Mouse (Mus musculus) retina, adult 2 months (tissue): ENCODE results near the gene Ttll11.

Experiments used
- DNase-seq: peaks from one replicate; pipeline ENCODE4 v3.0.0-alpha.2; 2012; ENCODE audit warnings: low read depth, low spot score

Ttll11 gene

DNA sequence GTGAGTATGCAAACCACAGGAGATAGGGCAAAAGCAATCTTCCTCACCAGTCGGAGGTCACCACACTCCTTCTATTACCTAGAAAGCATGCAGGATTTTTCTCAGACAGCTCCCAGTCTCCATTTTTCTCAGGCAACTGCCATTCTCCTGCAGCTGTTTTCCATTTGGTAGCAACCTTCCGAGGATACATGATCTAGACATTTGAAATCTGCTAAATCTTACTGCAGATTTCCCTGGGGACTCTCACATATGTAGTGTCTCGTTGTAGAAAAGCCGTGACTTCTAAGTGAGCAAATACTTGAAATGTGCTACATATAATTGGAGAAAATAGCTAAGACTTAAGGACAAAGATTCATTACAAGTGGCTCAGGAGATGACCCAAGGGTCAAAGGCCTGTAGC is 151.8 kb downstream of the Ttll11 start:
- DNase-seq, result no peak

DNA sequence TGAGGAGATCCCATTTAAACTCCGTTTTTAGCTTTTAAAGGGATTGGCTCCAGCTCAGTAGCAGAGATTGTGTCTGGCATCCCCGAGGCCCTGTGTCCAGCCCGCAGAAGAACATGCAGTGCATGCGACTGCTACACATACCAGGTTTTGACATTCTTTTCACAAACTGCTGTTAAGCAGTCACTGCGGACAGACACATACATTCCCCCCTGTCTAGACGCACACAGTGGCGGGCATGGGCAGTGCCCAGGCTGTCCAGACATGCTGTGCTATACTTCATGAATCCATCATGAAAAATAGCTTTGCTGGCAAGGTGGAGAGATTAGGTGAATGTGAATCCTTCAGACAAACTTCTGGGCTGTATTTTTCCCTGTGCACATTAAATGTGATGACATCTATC is 154.6 kb downstream of the Ttll11 start:
- no peak for DNase-seq

DNA sequence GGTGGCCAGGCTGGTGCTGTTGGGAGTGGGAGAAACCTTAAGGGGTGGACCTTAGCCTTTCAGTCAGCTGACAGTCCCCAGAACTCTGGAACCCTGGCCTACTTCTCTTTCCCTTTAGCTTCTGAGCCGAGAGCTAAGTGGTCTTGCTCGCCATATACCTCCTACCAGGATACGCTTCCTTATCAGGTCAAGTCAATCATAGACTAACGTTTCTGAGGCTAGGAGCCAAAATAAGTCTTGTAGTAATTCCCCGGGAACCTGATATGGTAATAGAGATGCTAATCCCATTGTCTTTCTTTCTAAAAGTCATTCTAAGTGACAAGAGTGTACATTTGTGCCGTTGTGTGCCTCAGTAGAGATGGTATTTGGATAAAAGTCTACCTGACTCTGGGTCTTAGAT is 156.1 kb downstream of the Ttll11 start:
- no peak for DNase-seq

GRCm38 (mm10) chr2:35818883-35819282 is 160.8 kb downstream of the Ttll11 start:
- DNase-seq, result no peak

DNA sequence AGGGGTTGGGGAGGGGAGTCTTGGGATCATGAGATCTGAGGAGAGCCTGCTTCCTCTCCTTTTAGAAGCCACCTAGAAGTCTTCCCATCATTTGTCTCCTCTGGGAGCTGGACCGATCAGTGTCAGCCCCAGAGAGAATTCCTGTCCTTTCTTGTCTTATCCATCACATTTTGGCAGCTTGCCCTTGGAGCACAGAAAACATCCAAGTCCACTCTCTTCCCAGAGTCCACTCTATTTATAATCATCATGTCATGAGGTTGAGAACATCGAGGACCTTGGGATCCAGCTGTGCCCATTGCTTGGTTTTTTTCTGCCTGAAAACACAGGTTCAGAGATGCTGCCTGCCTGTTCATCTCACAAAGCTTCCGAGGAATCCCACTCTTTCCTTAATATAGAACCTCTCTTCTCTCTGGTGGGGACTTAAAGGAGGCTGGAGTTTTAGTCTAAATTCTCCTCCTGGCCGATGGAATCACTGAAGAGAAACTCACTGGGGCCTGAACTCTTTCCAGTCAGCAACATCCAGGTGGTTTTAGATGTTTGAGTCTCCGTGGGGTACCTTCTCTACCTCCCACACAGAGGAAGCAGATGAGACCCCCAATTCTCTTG is 163.6 kb downstream of the Ttll11 start:
- DNase-seq, result no peak

GRCm38 (mm10) chr2:35812561-35812933 is 167.2 kb downstream of the Ttll11 start:
- DNase-seq, result no peak

DNA sequence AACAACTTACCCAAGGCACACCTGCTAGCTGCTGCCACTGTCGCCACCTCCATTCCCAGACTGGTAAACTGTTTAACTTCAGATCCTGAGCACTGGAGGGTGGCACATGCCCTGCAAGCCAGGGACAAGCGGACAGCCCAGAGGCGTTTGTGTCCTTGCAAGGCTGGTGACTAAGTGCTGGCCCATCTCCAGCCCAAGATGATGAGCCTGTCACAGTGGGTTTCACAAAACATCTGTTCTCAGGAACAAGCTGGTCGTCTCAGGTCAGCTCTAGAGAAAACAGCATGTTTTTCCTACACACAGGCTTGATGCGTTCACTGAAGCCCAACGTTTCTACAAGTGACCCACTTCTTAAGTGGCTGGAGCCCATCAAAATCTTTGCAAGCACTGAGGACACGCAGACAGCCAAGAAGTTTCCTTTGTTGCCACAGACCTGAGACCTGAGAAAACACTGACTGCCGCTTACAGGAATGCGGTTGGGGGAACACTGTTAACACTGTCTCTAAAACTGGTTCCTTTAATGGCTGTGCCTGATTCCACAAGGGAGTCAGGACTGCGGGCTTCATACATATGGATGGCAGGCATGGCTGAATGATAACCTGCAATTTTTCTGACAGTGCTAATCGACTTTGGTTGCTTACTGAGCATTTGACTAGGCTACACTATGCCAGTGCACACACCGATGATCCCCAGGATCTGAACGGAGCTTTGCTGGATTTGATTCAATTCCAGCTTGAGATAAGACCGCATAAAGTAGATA is 167.7 kb downstream of the Ttll11 start:
- DNase-seq, result no peak

- DNase-seq, result no peak
Observed at GRCm38 (mm10) chr2:35810027-35810426, 169.7 kb downstream of the Ttll11 start.

- no peak for DNase-seq
Observed at GRCm38 (mm10) chr2:35809141-35809540, 170.6 kb downstream of the Ttll11 start.

- no peak for DNase-seq
Observed at GRCm38 (mm10) chr2:35805881-35806280, 173.8 kb downstream of the Ttll11 start.

DNA sequence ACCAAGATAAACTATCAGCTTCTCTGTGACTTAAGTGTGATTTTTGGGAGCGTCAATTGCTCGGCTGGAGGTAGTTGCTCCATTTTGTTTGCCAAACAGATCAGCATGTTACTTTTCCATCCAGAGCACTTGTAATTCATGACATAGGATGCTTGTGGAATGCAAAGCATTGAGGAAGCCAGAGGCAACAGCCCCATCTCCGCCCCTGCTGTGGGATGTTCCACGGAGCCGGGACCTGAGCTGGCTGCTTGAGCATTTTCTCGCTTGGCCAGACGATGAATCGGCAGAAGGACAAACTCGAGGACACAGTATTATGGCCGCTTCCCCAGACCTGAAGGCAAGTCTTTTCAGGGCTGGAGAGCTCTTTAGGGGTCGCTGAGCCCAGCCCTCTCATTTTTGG is 176.6 kb downstream of the Ttll11 start:
- no peak for DNase-seq

GRCm38 (mm10) chr2:35801759-35802158 is 178.0 kb downstream of the Ttll11 start:
- DNase-seq, result no peak

DNA sequence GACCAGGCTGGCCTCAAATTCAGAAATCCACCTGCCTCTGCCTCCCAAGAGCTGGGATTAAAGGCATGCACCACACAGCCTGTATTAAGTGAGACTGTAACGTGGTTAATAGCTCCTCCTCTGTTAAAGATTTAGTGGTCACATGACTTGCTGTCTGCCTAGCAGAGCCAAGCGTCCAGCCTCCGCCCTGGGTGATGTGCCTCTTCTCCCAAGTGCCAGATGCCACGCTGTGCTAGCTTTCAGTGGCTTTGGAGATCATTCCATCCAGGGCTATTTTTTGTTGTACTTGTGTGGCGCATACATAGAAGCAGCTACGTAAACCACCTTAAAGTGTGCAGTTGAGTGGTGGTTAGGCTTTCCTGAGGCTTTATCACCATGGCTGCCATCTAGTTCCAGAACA is 180.6 kb downstream of the Ttll11 start:
- DNase-seq, result no peak

- no peak for DNase-seq
Observed at GRCm38 (mm10) chr2:35797998-35798397, 181.7 kb downstream of the Ttll11 start.

GRCm38 (mm10) chr2:35789362-35790326 is 190.1 kb downstream of the Ttll11 start:
- no peak for DNase-seq

DNA sequence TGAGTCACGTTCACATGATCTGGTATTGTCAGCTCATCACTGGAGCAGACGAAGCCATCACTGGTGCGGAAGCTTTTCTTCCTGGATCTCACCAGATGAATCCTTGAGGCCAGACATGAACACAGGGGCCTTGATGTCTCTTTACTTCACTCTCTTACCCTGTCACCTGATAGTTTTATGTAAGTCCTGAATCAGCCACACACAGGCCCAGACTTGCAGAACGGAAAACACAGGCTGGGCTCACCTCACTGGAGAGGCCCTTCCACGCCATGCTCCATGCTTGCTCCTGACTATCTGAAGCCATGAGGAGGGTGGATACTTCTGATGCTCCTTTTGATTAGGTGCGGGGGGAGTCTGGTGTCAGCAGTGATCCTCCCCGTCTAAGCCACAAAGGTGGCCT is 193.8 kb downstream of the Ttll11 start:
- no peak for DNase-seq

DNA sequence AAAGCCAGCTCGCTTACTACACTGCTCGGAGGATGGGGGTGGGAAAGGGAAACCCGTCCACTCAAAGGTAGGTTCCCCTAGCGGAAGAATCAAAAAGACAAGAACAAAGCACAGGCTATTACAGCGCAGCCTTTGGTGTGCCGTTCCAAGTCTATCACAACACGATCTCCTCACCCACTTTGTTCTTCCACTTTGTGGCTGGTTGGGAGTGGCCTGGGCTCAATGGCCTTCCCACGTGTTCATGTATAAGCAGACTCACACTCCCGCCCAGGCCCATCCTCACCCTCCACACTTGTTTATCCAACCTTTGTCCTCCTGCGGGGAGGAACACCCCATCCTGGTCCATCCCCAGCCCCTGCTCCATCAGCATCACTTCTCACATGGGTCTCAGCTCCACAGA is 196.3 kb downstream of the Ttll11 start:
- DNase-seq, result no peak

- no peak for DNase-seq
Observed at GRCm38 (mm10) chr2:35779266-35779665, 200.4 kb downstream of the Ttll11 start.

GRCm38 (mm10) chr2:35776935-35777334 is 202.8 kb downstream of the Ttll11 start:
- DNase-seq, result no peak

DNA sequence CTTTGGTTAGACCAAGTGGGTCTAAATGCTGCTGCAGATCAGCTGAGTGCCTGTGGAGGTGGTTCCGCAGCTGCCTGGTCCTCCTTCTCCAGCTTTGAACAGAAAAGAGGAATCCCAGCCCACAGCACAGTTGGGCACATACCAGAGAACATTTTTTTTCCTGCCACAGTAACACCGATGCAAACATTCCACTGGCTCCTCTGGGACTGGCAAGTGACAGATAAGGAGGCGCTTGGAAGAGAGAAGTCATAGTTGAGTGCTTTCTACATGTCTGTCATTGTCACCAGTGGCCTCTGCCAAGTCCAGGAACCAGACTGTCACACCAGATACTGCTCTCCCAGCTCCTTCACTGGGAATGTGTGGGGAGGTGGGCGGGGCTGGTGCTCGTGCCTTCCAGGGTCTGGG is 204.1 kb downstream of the Ttll11 start:
- no peak for DNase-seq

GRCm38 (mm10) chr2:35770541-35770940 is 209.2 kb downstream of the Ttll11 start:
- DNase-seq, result no peak

DNA sequence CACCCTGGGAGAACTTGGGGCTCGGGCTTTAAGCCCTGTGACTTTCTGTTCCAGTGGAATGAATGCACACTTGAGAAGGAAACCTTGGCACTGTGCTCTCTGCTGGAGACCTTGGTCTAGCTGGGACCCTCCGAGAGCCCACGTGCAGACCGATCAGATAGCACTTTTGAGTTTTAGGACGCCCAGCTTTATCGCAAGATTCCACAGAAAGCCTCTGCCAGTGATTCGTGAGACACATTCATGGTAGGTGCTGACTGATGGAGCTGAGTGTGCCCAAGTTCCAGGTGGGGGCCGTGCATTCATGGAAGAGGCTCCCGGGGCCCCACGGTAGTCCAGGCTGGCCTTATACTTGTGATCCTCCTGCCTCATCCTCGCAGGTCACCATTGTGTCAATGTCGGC is 210.3 kb downstream of the Ttll11 start:
- no peak for DNase-seq
